Mouse (Mus musculus): ENCODE data around the gene Ephb4. TPM values are rescaled to one million over a fixed set of nuclear protein-coding genes. Genes with fewer than 3 reads are reported as not detected.

The Ephb4 gene
- polyA plus RNA-seq, 1 experiment from 2014 or later: 54.9 TPM

DNA sequence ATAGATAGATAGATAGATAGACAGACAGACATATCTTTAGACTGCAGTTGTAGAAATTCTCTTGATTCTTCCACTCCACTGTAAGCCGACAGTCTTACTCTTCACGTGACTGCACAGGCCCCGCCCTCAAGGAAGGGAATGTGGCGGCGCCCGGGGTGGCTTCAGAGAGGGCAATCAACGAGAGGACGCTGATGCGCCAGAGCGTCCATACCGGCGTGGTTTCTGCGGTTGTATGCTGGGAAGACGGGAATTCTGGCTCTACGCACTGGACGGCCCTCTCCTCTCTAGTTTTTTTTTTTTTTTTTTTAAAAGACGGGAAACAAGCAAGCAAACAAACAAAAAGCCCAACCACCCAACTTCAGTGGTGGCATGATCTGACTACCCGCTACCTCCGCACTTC is 11.7 kb upstream of the Ephb4 start:
- under 1% methylated on average over 19 of the region's 19 CpGs for WGBS

GRCm38 (mm10) chr5:137338663-137339289 is 11.1 kb upstream of the Ephb4 start:
- H3K9me3 ChIP-seq (replicated peaks): 0 out of 2 replicates have a peak, but pooled peaks cover under 1% of the 10 kb centered on the region
- peak; percentile 17; the same call in 1 of the 2 replicates for ATAC-seq (replicated peaks; ENCODE audit: low FRiP score)
- H3K27me3 ChIP-seq: no peaks in the 10 kb centered on the region
- no peaks in the 10 kb centered on the region for H3K36me3 ChIP-seq
- peak overlapping the region; percentile 52 for H3K9ac ChIP-seq
- WGBS: 2% methylated on average over 11 of the region's 11 CpGs
- H3K4me1 ChIP-seq: peaks cover 32% of the 10 kb centered on the region
- H3K4me2 ChIP-seq: peak overlapping the region; percentile 77
- peak overlapping the region; percentile 47 for H3K4me3 ChIP-seq (replicated peaks)
- peak overlapping the region; percentile 92 for H3K27ac ChIP-seq

More for the DNA sequence above, 11.7 kb upstream of the Ephb4 start:
- no peaks in the 10 kb centered on the region for H3K27me3 ChIP-seq
- H3K4me3 ChIP-seq (replicated peaks): peak overlapping the region; percentile 47
- H3K36me3 ChIP-seq: no peaks in the 10 kb centered on the region
- peaks cover 32% of the 10 kb centered on the region for H3K4me1 ChIP-seq
- ATAC-seq (replicated peaks; ENCODE audit: low FRiP score): peak; percentile 81
- H3K4me2 ChIP-seq: peak overlapping the region; percentile 77
- H3K9me3 ChIP-seq (replicated peaks): no peaks in the 10 kb centered on the region
- H3K27ac ChIP-seq: peak overlapping the region; percentile 92
- peak overlapping the region; percentile 52 for H3K9ac ChIP-seq

DNA sequence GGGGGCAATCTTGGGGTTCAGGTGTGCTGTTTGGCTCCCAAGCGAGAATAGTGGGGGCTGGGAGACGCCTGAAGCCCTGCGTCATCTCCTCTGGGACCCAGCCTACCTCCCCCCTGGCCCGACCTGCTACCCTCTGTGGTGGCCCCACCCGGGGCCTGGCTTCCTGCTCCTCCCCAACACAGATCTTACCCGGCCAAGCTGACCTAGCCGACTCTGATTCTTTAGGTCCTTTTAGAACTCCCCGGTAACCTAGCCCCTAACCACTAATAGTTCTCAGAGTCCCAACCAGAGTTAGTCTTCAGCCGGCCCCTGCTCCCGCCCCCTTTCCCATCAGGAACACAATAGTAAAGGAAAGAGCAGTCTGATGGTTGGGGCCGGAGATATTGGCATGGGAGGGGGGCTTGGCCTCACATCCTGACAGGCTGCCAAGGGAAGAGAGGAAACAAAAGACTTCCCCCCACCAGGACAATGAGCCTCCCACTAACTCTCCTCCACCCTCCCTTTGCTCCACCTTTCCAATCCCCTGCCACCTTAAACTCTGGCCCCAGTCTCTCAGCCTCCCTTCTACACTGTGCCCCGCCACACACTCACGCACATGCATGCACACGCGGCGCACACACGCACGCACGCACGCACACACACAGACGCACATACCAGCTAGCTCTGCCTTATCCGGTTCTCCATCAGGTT is 10.5 kb upstream of the Ephb4 start:
- 5% methylated on average over 22 of the region's 22 CpGs for WGBS
- peak; percentile 47 for ATAC-seq (replicated peaks; ENCODE audit: low FRiP score)

DNA sequence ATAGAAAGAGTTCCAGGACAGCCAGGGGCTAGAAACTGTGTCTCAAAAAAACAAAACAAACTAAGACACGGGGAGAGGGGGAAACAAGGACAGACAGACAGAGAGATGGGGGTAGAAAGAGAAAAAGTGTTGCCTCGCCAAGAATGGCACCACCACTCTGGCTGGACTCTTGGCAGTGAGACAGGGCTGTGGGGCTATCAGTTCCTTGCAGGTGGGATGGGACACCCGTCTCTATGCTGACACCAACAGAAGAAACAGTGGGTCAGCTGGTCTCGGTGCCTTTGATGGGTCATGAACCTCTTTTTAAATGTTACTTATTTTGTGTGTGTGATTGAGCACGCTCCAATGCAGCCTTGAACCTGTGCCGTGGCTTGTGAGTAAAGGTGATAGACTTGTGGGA is 9.7 kb upstream of the Ephb4 start:
- Histone ChIP-seq H3K9me3 (replicated peaks) (0 out of 2 replicates have a peak, but pooled peaks cover 2% of the 10 kb centered on the region), H3K4me3 (replicated peaks) (no peak overlapping the region; the same call in 1 of the 2 replicates), H3K27me3 (no peaks in the 10 kb centered on the region), H3K36me3 (no peaks in the 10 kb centered on the region), H3K27ac (peak overlapping the region; percentile 92), H3K9ac (no peak overlapping the region; the same call in 1 of the 2 replicates), H3K4me1 (peaks cover 34% of the 10 kb centered on the region), H3K4me2 (peak overlapping the region; percentile 77; the same call in 1 of the 2 replicates)
- WGBS: 75% methylated on average over 6 of the region's 6 CpGs
- ATAC-seq (replicated peaks; ENCODE audit: low FRiP score): no peak

More for the DNA sequence above, 10.5 kb upstream of the Ephb4 start:
- Histone ChIP-seq H3K9me3 (replicated peaks) (0 out of 2 replicates have a peak, but pooled peaks cover 2% of the 10 kb centered on the region), H3K9ac (peak overlapping the region; percentile 52), H3K36me3 (no peaks in the 10 kb centered on the region), H3K4me1 (peaks cover 32% of the 10 kb centered on the region), H3K27me3 (no peaks in the 10 kb centered on the region), H3K27ac (peak overlapping the region; percentile 92), H3K4me3 (replicated peaks) (peak overlapping the region; percentile 47), H3K4me2 (peak overlapping the region; percentile 77)

DNA sequence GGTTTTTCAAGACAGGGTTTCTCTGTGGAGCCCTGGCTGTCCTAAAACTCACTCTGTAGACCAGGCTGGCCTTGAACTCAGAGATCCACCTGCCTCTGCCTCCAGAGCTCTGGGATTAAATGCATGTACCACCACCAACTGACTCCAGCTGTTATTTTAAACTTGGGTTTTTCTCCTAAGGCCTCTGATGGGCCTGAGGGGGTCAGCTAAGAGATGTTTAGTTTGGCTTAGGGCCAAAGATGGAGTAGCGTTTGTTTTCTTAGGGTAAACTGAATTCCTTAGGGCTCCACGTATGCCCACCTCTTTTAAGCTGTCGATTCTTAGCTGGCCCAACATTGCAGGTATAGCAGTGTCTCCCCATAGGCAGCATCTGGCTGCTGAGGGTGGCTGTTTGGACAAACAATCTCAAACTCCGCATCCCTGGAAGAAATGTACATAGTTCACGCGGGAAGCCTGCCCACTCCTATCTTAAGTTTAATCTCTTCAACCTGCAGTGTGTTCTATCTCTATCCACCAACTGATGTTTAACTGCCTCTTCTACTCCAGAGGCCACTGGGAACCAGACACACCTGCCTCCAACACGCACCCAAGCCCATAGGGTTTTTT is 7.4 kb upstream of the Ephb4 start:
- Histone ChIP-seq H3K4me3 (replicated peaks) (no peak overlapping the region), H3K9ac (no peak overlapping the region), H3K4me2 (no peak overlapping the region), H3K9me3 (replicated peaks) (0 out of 2 replicates have a peak, but pooled peaks cover 2% of the 10 kb centered on the region), H3K4me1 (peaks cover 48% of the 10 kb centered on the region), H3K36me3 (no peaks in the 10 kb centered on the region), H3K27me3 (no peaks in the 10 kb centered on the region), H3K27ac (0 out of 2 replicates have a peak overlapping the region, but pooled peaks have one; percentile 14)
- ATAC-seq (replicated peaks; ENCODE audit: low FRiP score): no peak
- WGBS: 48% methylated on average over 7 of the region's 7 CpGs

- no peak overlapping the region for H3K4me3 ChIP-seq (replicated peaks)
- 88% methylated on average over 5 of the region's 5 CpGs for WGBS
- H3K4me2 ChIP-seq: no peak overlapping the region
- 0 out of 2 replicates have a peak overlapping the region, but pooled peaks have one; percentile 13 for H3K27ac ChIP-seq
- no peak overlapping the region for H3K9ac ChIP-seq
- H3K9me3 ChIP-seq (replicated peaks): 0 out of 2 replicates have a peak, but pooled peaks cover 2% of the 10 kb centered on the region
- no peaks in the 10 kb centered on the region for H3K36me3 ChIP-seq
- peaks cover 52% of the 10 kb centered on the region for H3K4me1 ChIP-seq
- no peaks in the 10 kb centered on the region for H3K27me3 ChIP-seq
- no peak for ATAC-seq (replicated peaks; ENCODE audit: low FRiP score)
Observed at GRCm38 (mm10) chr5:137343412-137343811, 6.5 kb upstream of the Ephb4 start.

- peaks cover 55% of the 10 kb centered on the region for H3K4me1 ChIP-seq
- no peak for ATAC-seq (replicated peaks; ENCODE audit: low FRiP score)
- H3K27ac ChIP-seq: no peak overlapping the region
- H3K9me3 ChIP-seq (replicated peaks): 0 out of 2 replicates have a peak, but pooled peaks cover 2% of the 10 kb centered on the region
- H3K9ac ChIP-seq: no peak overlapping the region
- no peak overlapping the region for H3K4me2 ChIP-seq
- no peak overlapping the region for H3K4me3 ChIP-seq (replicated peaks)
- H3K36me3 ChIP-seq: no peaks in the 10 kb centered on the region
- H3K27me3 ChIP-seq: no peaks in the 10 kb centered on the region
Observed at GRCm38 (mm10) chr5:137343869-137344268, 6.0 kb upstream of the Ephb4 start.

DNA sequence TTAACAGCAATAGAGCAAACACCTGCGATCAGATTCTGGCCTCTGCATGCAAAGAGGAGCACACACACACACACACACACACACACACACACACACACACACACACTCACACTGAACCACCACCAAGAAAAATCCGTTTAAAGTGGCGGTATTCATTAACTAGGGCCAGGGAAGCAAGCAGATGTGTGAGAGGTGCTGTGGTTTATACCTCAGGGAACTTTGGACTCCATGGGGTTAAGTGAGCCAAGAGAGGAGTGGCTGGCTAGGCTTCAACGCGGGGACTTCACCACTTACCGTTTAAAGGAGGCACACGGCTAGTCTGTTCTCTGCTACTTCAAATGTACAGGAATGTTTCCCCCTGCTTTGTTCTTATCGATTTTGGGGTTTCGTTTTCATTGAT is 4.1 kb upstream of the Ephb4 start:
- Histone ChIP-seq H3K4me1 (peaks cover 48% of the 10 kb centered on the region), H3K4me2 (peak overlapping the region; percentile 46), H3K4me3 (replicated peaks) (peak overlapping the region; percentile 24), H3K27ac (peak overlapping the region; percentile 87), H3K9ac (no peak overlapping the region), H3K9me3 (replicated peaks) (0 out of 2 replicates have a peak, but pooled peaks cover 2% of the 10 kb centered on the region), H3K36me3 (no peaks in the 10 kb centered on the region), H3K27me3 (no peaks in the 10 kb centered on the region)
- 14% methylated on average over 9 of the region's 9 CpGs for WGBS
- ATAC-seq (replicated peaks; ENCODE audit: low FRiP score): no peak

- no peak for ATAC-seq (replicated peaks; ENCODE audit: low FRiP score)
- no peaks in the 10 kb centered on the region for H3K27me3 ChIP-seq
- H3K4me3 ChIP-seq (replicated peaks): peak overlapping the region; percentile 24
- peak overlapping the region; percentile 46 for H3K4me2 ChIP-seq
- 0 out of 2 replicates have a peak, but pooled peaks cover 2% of the 10 kb centered on the region for H3K9me3 ChIP-seq (replicated peaks)
- no peak overlapping the region for H3K9ac ChIP-seq
- peak overlapping the region; percentile 87 for H3K27ac ChIP-seq
- WGBS: 88% methylated on average over 1 of the region's 1 CpGs
- peaks cover 50% of the 10 kb centered on the region for H3K4me1 ChIP-seq
- no peaks in the 10 kb centered on the region for H3K36me3 ChIP-seq
Observed at GRCm38 (mm10) chr5:137346388-137346787, 3.5 kb upstream of the Ephb4 start.

- 79% methylated on average over 4 of the region's 4 CpGs for WGBS
- H3K9ac ChIP-seq: no peak overlapping the region
- H3K4me1 ChIP-seq: peaks cover 56% of the 10 kb centered on the region
Observed at GRCm38 (mm10) chr5:137346983-137347382, 2.9 kb upstream of the Ephb4 start.

GRCm38 (mm10) chr5:137347856-137348255 is 2.1 kb upstream of the Ephb4 start:
- Histone ChIP-seq H3K36me3 (no peaks in the 10 kb centered on the region), H3K4me2 (peak overlapping the region; percentile 86), H3K27ac (peak overlapping the region; percentile 94), H3K9me3 (replicated peaks) (0 out of 2 replicates have a peak, but pooled peaks cover 2% of the 10 kb centered on the region), H3K27me3 (no peaks in the 10 kb centered on the region), H3K4me3 (replicated peaks) (peak overlapping the region; percentile 94), H3K9ac (no peak overlapping the region), H3K4me1 (peaks cover 60% of the 10 kb centered on the region)
- no peak for ATAC-seq (replicated peaks; ENCODE audit: low FRiP score)
- WGBS: 10% methylated on average over 7 of the region's 7 CpGs

More at GRCm38 (mm10) chr5:137346983-137347382, 2.9 kb upstream of the Ephb4 start:
- Histone ChIP-seq H3K4me3 (replicated peaks) (no peak overlapping the region), H3K9me3 (replicated peaks) (0 out of 2 replicates have a peak, but pooled peaks cover 2% of the 10 kb centered on the region), H3K27ac (0 out of 2 replicates have a peak overlapping the region, but pooled peaks have one; percentile 19), H3K27me3 (no peaks in the 10 kb centered on the region), H3K36me3 (no peaks in the 10 kb centered on the region), H3K4me2 (no peak overlapping the region)
- ATAC-seq (replicated peaks; ENCODE audit: low FRiP score): no peak
